Comparison of ENCODE assay signal across 1 mouse cellular context in genomic region chr2:163493031-163493430, GRCm38 (mm10).
TF ChIP-seq lines count a peak whose summit lies in the region.

No protein-coding gene starts in this region.

TF ChIP-seq in myocyte, 11 proteins besides CTCF, POLR2A, EP300 and RAD21 (continued from another document):
- TF ChIP-seq SRF (IDR thresholded peaks at IDR 0.05; ENCODE audit: control insufficient read depth, insufficient read length, low read depth) = no peak
